Mouse (Mus musculus) bone marrow macrophage, adult 2 months (primary cell): ENCODE data around the gene Ttc7. TPM values are rescaled to one million over a fixed set of nuclear protein-coding genes. Genes with fewer than 3 reads are reported as not detected.
A peak's percentile ranks its signal among the peaks of the same experiment; 100 is the strongest.

Experiments
- H3K27ac ChIP-seq: 2 replicates; pipeline ENCODE4 v1.5.1; 2012; ENCODE audit warnings: low read depth, low read length; ENCODE audit not compliant: insufficient read depth
- H3K4me1 ChIP-seq: 2 replicates; pipeline ENCODE4 v1.6.1; 2012; ENCODE audit warnings: low read length; ENCODE audit not compliant: control insufficient read depth, insufficient read depth
- H3K4me3 ChIP-seq: 2 replicates; pipeline ENCODE4 v1.5.1; 2012; ENCODE audit warnings: mild to moderate bottlenecking, low read length, moderate library complexity; ENCODE audit not compliant: insufficient read depth
- CTCF ChIP-seq: IDR thresholded peaks from 2 replicates; pipeline ENCODE4 v1.5.1; 2012; ENCODE audit warnings: low read depth, mild to moderate bottlenecking, low read length, moderate library complexity
- POLR2A ChIP-seq: IDR thresholded peaks from 2 replicates; pipeline ENCODE4 v1.6.1; 2012; ENCODE audit warnings: mild to moderate bottlenecking, low read depth, low read length, borderline replicate concordance
- polyA plus RNA-seq: library from polyadenylated mRNA; stranded (reverse); fragments of >200 nt; gene quantifications from 2 replicates; pipeline ENCODE4 v1.2.4, GENCODE M21; 2012; ENCODE audit not compliant: missing spikeins, insufficient read depth, insufficient read length

The Ttc7 gene
- polyA plus RNA-seq, 1 experiment: 93.3 TPM

DNA sequence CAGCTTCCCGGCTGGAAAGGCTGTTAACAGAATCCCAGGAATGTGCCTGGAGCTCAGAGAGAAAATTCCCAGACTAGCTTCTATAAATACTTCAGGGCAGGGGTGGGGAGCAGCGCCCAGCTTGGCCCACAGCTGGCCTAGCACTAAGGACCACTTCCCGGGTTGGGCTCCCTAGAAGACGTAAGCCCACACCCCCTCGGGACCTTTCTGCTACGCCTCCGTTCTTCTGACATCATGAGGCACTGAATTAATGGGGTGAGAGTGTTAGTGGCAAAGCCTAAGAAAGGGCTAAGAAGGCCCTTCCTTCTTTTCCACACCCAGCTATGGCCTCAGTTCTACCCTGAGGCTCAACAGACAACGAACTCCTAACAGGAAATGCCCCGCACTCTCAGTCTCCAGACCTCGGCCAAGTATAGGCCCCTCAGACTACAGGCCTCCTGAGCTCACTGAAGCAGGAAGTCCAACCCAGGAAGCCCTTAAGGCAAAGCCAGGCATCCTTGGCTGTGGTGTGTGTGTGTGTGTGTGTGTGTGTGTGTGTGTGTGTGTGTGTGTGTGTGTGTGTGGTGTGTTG lies 93.3 kb downstream of the Ttc7 start:
- Histone ChIP-seq H3K4me3 (no peak overlapping the region), H3K4me1 (peaks cover 47% of the 10 kb centered on the region), H3K27ac (peak overlapping the region; percentile 4; the same call in 1 of the 2 replicates)
- TF ChIP-seq POLR2A: no peak
- TF ChIP-seq CTCF: no peak

DNA sequence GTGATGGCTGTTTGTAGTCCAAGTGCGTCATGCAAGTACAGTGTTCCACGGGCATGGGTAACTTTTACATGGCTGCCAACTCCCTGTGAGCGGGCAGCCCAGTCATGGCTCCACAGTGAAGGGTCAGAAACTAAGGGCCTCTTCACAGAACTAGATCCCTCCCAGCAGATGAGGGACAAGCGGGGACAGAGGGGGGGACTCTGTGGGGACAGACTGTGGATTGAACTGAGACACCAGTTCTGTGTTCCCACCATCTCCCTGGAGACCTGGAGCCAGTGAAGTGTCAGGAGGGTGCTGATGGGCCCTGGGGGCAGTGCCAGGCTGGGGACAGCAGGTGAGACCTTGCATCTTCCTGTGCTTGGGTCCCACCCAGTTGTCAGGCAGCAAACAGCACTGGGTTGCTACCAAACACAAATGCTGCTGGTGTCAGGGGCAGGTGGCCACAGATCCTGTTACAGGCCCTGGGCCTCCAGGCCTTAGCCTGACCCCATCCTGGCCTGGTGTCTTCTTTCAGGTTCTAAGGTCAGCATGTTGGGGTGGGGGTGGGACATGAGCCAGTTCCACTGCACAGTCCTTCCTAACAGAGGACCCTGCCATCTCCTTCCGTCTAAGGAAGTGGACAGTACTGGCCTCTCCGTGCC lies 94.3 kb downstream of the Ttc7 start:
- peak overlapping the region; percentile 16; the same call in 1 of the 2 replicates for H3K27ac ChIP-seq
- H3K4me3 ChIP-seq: no peak overlapping the region
- TF ChIP-seq CTCF (no peak), POLR2A (no peak)
- H3K4me1 ChIP-seq: peaks cover 47% of the 10 kb centered on the region

DNA sequence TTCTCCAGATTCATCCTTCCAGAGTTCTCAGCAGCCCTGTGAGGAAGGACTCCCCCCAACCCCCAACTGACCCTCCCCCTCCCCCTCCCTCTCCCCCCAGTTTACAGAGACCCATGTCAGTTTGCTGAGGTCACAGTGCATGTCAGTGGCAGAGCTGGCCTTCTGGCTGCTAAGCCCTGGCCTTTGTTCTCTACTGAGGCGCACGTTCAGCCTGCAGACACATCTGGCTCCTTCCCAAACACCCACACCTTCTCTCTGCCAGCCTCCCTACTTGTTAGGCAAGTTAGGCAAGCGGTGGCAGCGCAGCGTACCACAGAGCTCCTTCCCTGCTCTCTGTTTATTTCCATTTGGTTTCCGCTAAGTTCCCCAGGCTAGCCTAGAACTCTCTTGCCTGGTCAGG lies 94.8 kb downstream of the Ttc7 start:
- H3K4me3 ChIP-seq: no peak overlapping the region
- TF ChIP-seq POLR2A: no peak
- no peak for TF ChIP-seq CTCF
- peak overlapping the region; percentile 98 for H3K27ac ChIP-seq
- H3K4me1 ChIP-seq: peaks cover 47% of the 10 kb centered on the region

DNA sequence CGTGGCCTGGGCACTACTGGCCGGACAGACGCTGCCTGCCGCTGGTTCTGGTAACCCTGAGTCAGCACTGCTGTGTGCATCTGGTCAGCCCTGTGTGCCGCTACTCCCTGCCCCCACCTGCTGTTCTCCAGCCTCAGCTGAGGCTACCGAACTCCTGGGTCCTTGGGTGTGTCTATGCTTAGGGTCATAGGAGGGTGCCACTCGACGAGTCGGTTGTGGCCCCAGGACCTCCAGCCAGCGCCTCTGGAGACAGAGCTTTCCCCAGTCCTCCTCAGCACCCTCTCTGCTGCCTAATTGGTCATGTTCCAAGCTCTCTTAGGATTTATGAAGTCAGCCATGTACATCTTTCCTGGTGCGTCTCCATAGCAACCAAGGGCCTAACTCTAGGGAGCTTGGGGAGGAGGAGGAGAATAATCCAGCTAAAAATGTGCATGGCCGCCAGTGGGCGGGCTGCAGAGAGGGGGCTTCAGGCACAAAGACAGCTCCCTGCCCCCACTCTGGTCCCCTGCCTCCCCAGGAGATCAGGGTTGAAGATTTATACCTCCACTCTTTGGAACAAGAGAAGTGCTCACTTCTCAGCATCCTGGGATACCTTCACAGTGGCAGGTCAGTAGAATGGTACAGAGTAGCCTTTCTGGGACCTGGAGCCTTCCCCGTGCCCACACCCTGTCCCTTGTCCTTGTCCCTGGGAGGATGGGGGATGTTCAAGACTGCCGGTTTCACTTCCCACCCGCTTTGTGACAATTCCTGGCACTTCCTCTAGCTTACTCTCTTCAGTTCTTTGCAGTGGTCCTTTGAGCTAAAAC lies 95.9 kb downstream of the Ttc7 start:
- peaks cover 47% of the 10 kb centered on the region for H3K4me1 ChIP-seq
- peak overlapping the region; percentile 22 for H3K4me3 ChIP-seq
- TF ChIP-seq CTCF (no peak), POLR2A (no peak)
- peak overlapping the region; percentile 98 for H3K27ac ChIP-seq

DNA sequence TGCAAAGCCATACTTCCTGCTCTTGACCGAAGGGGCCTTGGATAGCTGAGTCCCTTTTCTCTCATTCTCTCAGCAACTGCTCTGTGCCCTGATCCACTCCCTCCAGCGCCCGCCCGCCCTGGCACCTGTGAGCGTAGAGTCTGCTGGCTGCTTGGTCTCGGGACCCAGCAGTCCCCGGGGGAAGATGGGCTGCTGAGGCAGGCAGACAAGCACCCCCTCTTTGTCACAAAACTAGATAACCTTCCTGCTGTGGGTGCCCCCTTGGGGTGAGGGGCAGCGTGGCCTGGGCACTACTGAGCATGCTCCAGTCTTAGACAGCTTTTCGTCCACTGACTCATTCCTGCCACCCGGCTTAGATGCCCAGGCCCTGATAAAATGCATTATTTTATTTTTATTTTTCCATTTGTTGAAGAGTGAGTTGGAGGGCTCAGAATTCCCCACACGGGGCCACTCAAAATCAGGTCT lies 96.5 kb downstream of the Ttc7 start:
- H3K4me3 ChIP-seq: peak overlapping the region; percentile 35

DNA sequence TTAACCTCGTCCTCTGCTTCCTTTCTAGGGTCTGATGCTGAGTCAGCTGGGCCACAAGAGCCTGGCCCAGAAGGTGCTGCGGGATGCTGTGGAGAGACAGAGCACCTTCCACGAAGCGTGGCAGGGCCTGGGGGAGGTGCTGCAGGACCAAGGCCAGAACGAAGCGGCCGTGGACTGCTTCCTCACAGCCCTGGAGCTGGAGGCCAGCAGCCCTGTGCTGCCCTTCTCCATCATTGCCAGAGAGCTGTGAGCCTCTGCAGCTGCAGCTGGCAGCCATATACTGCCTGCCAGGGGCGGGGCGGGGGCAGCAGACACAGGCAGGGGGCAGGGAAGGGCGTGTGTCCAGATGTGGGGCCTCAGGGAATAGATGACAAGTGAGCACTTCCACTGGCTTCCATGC lies 97.1 kb downstream of the Ttc7 start:
- Histone ChIP-seq H3K4me1 (peaks cover 47% of the 10 kb centered on the region), H3K27ac (peak overlapping the region; percentile 98), H3K4me3 (no peak overlapping the region; the same call in 1 of the 2 replicates)
- TF ChIP-seq POLR2A (no peak), CTCF (no peak)

More for the DNA sequence above, 96.5 kb downstream of the Ttc7 start:
- H3K27ac ChIP-seq: peak overlapping the region; percentile 98
- peaks cover 47% of the 10 kb centered on the region for H3K4me1 ChIP-seq
- TF ChIP-seq POLR2A (no peak), CTCF (0 out of 2 replicates have a peak, but pooled peaks have one; percentile 12)

DNA sequence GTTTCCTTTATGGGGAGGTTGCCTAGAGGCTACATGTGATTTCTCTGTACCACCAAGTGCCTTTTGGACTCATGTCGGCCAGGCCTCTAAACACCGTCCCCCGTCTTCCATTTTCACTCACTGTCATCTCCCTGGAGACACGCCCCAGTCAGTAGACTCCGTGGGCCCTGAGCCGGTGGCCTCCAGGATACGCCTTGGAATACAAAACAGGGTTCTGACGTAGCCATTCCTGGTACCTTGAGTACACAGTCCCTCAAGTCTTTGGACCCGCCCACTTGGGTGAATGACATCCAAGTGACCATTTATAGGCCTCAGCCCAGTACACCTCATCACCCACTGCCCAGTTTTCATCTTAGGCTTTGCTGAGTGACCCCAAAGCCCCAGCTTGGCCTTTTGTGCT lies 98.0 kb downstream of the Ttc7 start:
- H3K4me3 ChIP-seq: no peak overlapping the region
- TF ChIP-seq CTCF: no peak
- TF ChIP-seq POLR2A: no peak
- peak overlapping the region; percentile 98 for H3K27ac ChIP-seq
- H3K4me1 ChIP-seq: peaks cover 48% of the 10 kb centered on the region

DNA sequence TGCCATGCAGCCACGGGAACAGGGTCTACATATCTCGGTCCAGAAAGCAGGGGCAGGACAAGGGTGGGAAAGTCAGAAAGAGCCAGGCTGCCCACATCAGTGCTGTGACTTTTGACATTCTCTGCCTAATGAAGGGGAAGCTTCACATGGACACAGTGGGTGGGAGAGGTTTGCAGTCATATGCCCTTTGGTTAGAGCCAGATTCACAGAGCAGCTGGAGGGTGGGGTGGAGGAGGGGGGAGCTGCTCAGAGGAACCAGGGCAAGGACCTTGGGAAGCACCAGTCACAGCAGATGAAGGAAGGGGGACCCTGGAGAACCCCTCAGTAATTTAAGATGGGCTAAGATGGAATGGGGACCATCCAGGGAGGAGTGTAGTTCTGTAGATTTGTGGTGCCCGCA lies 103.1 kb downstream of the Ttc7 start:
- Histone ChIP-seq H3K27ac (no peak overlapping the region), H3K4me3 (no peak overlapping the region), H3K4me1 (peaks cover 25% of the 10 kb centered on the region)
- no peak for TF ChIP-seq CTCF
- no peak for TF ChIP-seq POLR2A

DNA sequence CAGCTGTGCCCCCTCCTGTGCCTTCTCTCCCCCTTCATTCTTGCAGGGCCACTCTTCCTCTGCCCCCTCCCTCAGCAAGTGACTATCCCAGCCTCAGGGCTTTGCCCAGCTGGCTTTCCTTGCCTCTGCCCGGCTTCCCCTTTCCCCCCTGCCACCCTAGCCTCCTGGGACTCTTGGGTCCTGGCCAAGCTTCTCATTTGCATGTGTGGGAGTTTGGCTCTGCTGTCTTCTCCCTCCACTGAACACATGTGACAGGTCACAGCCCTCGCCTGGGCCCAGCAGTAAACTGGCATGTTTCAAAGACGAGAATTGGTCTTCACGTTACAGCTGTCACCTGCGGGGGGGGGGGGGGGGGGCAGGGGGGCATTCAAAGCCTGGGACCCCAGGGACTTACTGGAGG lies 104.4 kb downstream of the Ttc7 start:
- no peak for TF ChIP-seq CTCF
- TF ChIP-seq POLR2A: no peak
- H3K4me1 ChIP-seq: peaks cover 35% of the 10 kb centered on the region

More for the DNA sequence above, 104.4 kb downstream of the Ttc7 start:
- H3K27ac ChIP-seq: peak overlapping the region; percentile 51
- H3K4me3 ChIP-seq: no peak overlapping the region
